Mouse (Mus musculus): ENCODE measurements at regions not wholly inside any gene's neighbourhood (a gene's known extent, or its start where the extent isn't known, plus 50 kb on each side); places are given as distances from the start of the nearest gene placed in this dataset.

DNA sequence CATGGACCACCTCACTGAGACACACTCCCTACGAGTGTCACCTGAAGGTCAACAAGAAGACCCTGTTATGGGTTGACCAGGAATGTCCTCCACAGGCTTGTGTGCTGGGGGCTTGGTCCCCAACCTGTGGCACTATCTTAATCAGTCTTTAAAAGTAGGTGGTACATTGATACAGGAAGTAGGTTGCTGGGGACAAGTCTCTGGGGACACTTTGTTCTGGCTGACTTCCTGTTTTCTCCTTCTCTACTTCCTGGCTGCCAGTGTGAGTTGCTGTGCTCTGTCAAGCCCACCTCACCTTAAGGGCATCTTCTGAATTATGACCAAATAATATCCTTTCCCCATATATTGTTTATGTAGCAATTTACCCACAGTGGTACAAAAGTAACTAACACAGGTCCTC lies 96.1 kb downstream of the Cct6b start:
- Histone ChIP-seq H3K9me3 (ENCODE audit: control insufficient read depth) (no peaks in the 10 kb centered on the region), H3K4me3 (ENCODE audit: low read depth, low read length) (no peak overlapping the region), H3K4me1 (replicated peaks; ENCODE audit: control insufficient read depth, insufficient read depth, low read length) (no peaks in the 10 kb centered on the region), H3K27ac (ENCODE audit: low read depth, low read length) (no peak overlapping the region), H3K4me2 (replicated peaks; ENCODE audit: low read depth) (no peak overlapping the region), H3K9ac (ENCODE audit: low read depth, low read length) (no peak overlapping the region), H3K27me3 (replicated peaks; ENCODE audit: control insufficient read depth, insufficient read depth, low read length) (no peaks in the 10 kb centered on the region), H3K36me3 (ENCODE audit: control insufficient read depth, insufficient read depth) (no peaks in the 10 kb centered on the region)
- WGBS, result 85% methylated on average over 1 of the region's 1 CpGs
- no peak for TF ChIP-seq CTCF (IDR thresholded peaks at IDR 0.05; ENCODE audit: low read depth)
- no peak for ATAC-seq

DNA sequence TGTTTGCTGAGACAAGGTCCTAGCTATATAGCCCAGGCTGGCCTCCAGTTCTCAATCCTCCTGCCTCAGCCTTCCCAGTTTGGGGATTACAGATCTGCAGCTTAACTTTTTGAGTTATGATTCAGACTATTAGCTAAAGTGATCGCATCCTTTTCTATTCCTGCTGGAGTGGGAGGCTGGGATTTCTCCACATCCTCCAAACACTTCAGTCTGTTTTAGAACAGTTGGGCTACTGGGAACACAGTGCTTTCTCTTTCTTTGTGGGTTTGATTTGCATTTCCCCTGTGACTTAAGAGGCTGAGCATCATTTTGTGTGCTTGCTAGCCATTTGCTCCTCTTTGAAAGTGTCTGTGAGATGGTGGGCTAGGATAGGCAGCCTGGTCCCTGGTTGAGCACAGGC lies 100.0 kb downstream of the Cct6b start:
- no peak for TF ChIP-seq CTCF (IDR thresholded peaks at IDR 0.05; ENCODE audit: low read depth)
- no peaks in the 10 kb centered on the region for H3K36me3 ChIP-seq (ENCODE audit: control insufficient read depth, insufficient read depth)
- no peak overlapping the region for H3K4me2 ChIP-seq (replicated peaks; ENCODE audit: low read depth)
- H3K4me1 ChIP-seq (replicated peaks; ENCODE audit: control insufficient read depth, insufficient read depth, low read length), result no peaks in the 10 kb centered on the region
- ATAC-seq, result no peak
- H3K27ac ChIP-seq (ENCODE audit: low read depth, low read length), result no peak overlapping the region
- H3K9ac ChIP-seq (ENCODE audit: low read depth, low read length), result no peak overlapping the region
- WGBS, result 89% methylated on average over 1 of the region's 1 CpGs
- H3K4me3 ChIP-seq (ENCODE audit: low read depth, low read length), result no peak overlapping the region
- no peaks in the 10 kb centered on the region for H3K27me3 ChIP-seq (replicated peaks; ENCODE audit: control insufficient read depth, insufficient read depth, low read length)
- H3K9me3 ChIP-seq (ENCODE audit: control insufficient read depth), result no peaks in the 10 kb centered on the region

DNA sequence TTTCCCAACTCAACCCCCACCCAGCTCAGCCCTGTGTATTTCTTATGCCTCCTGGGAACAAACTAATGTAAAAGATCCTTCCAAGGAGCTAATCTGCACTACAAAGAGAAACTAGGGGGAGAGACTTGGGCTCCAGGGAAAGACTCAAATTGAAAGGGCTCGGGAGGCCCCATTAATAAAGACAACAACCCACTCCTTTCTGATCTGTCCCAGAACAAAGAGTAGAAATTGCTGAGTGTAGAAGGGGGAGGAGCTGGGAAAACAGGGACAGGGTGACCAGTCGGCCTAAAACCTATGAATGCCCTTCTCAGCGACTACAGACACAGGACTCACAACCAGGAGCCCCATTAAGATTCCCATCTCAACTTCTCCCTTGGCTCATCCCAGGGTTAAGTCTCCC lies 102.0 kb downstream of the Cct6b start:
- Histone ChIP-seq H3K4me3 (ENCODE audit: low read depth, low read length) (no peak overlapping the region), H3K9ac (ENCODE audit: low read depth, low read length) (no peak overlapping the region), H3K27ac (ENCODE audit: low read depth, low read length) (no peak overlapping the region), H3K27me3 (replicated peaks; ENCODE audit: control insufficient read depth, insufficient read depth, low read length) (no peaks in the 10 kb centered on the region), H3K36me3 (ENCODE audit: control insufficient read depth, insufficient read depth) (no peaks in the 10 kb centered on the region), H3K4me2 (replicated peaks; ENCODE audit: low read depth) (no peak overlapping the region), H3K9me3 (ENCODE audit: control insufficient read depth) (no peaks in the 10 kb centered on the region), H3K4me1 (replicated peaks; ENCODE audit: control insufficient read depth, insufficient read depth, low read length) (no peaks in the 10 kb centered on the region)
- 41% methylated on average over 3 of the region's 3 CpGs for WGBS
- TF ChIP-seq CTCF (IDR thresholded peaks at IDR 0.05; ENCODE audit: low read depth), result no peak
- ATAC-seq, result no peak

DNA sequence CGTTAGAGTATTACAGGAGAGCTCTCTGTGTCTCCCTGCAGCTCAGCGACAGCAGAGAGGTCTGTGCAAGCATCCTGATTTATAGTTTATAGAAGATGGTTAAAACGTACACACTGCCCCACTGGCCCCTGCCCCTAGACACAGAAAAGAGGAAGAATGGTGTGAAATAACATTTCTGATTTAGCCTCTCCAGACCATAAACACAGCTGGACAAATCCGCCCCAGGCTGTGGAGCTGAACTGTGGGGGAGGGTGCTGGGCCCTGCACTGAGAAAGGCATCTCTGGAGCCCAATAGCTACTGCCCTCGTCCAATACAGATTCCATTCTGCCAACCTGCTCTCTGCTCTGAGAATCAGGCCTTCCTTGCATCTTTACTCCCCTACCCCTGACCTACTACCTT lies 112.4 kb downstream of the Cct6b start:
- WGBS, result 33% methylated on average over 5 of the region's 5 CpGs

DNA sequence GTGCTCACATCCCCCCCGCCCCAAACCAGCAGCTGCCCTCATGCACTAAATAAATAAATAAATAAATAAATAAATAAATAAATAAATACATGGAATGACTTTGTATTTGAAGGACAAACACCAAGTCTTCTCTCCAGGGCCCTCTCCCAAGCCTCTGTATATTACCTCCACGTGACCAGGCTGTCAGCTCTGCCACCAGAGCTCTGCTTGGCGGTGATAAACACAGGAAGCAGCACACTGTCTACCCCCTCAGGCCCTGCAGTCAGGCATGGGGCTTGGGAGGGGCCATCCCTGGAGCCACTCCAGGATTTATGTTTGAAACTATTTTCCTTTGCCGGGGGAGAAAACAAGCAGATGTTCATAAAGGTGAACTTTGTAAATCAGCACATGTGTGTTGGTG lies 125.6 kb downstream of the Cct6b start:
- no peak overlapping the region for H3K4me3 ChIP-seq (ENCODE audit: low read depth, low read length)
- no peaks in the 10 kb centered on the region for H3K36me3 ChIP-seq (ENCODE audit: control insufficient read depth, insufficient read depth)
- no peaks in the 10 kb centered on the region for H3K4me1 ChIP-seq (replicated peaks; ENCODE audit: control insufficient read depth, insufficient read depth, low read length)
- no peaks in the 10 kb centered on the region for H3K9me3 ChIP-seq (ENCODE audit: control insufficient read depth)
- 34% methylated on average over 4 of the region's 4 CpGs for WGBS
- no peak for TF ChIP-seq CTCF (IDR thresholded peaks at IDR 0.05; ENCODE audit: low read depth)
- no peak overlapping the region for H3K27ac ChIP-seq (ENCODE audit: low read depth, low read length)
- ATAC-seq, result no peak
- no peaks in the 10 kb centered on the region for H3K27me3 ChIP-seq (replicated peaks; ENCODE audit: control insufficient read depth, insufficient read depth, low read length)
- H3K4me2 ChIP-seq (replicated peaks; ENCODE audit: low read depth), result no peak overlapping the region
- H3K9ac ChIP-seq (ENCODE audit: low read depth, low read length), result no peak overlapping the region

More for the DNA sequence above, 112.4 kb downstream of the Cct6b start:
- Histone ChIP-seq H3K27me3 (replicated peaks; ENCODE audit: control insufficient read depth, insufficient read depth, low read length) (no peaks in the 10 kb centered on the region), H3K4me3 (ENCODE audit: low read depth, low read length) (no peak overlapping the region), H3K27ac (ENCODE audit: low read depth, low read length) (no peak overlapping the region), H3K4me1 (replicated peaks; ENCODE audit: control insufficient read depth, insufficient read depth, low read length) (no peaks in the 10 kb centered on the region), H3K4me2 (replicated peaks; ENCODE audit: low read depth) (no peak overlapping the region), H3K9me3 (ENCODE audit: control insufficient read depth) (no peaks in the 10 kb centered on the region), H3K9ac (ENCODE audit: low read depth, low read length) (no peak overlapping the region), H3K36me3 (ENCODE audit: control insufficient read depth, insufficient read depth) (no peaks in the 10 kb centered on the region)
- no peak for ATAC-seq
- TF ChIP-seq CTCF (IDR thresholded peaks at IDR 0.05; ENCODE audit: low read depth), result no peak

DNA sequence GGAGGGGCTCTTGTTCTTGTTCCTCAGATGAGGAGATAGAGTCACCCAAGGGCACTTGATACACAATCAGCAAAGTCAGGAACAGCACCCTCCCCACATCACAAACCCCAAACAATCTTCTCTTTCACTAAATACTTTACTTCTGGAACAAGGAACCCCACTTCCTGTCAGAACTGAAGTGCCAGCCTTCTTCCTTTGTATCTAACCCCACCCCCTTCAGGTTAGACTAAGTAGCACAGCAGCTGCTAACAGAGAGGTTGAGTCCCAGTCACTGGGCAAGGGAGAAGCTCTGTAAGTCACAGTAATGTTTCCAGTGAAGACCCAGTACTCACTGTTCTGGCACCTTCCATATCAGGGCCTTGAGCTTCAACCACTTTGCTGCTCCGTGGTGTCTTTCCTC lies 131.9 kb downstream of the Cct6b start:
- no peak for TF ChIP-seq CTCF (IDR thresholded peaks at IDR 0.05; ENCODE audit: low read depth)
- no peak overlapping the region for H3K4me3 ChIP-seq (ENCODE audit: low read depth, low read length)
- 97% methylated on average over 1 of the region's 1 CpGs for WGBS
- no peak overlapping the region for H3K27ac ChIP-seq (ENCODE audit: low read depth, low read length)
- H3K4me2 ChIP-seq (replicated peaks; ENCODE audit: low read depth), result no peak overlapping the region
- no peaks in the 10 kb centered on the region for H3K9me3 ChIP-seq (ENCODE audit: control insufficient read depth)
- H3K4me1 ChIP-seq (replicated peaks; ENCODE audit: control insufficient read depth, insufficient read depth, low read length), result no peaks in the 10 kb centered on the region
- no peaks in the 10 kb centered on the region for H3K27me3 ChIP-seq (replicated peaks; ENCODE audit: control insufficient read depth, insufficient read depth, low read length)
- no peak for ATAC-seq
- H3K9ac ChIP-seq (ENCODE audit: low read depth, low read length), result no peak overlapping the region
- H3K36me3 ChIP-seq (ENCODE audit: control insufficient read depth, insufficient read depth), result no peaks in the 10 kb centered on the region

DNA sequence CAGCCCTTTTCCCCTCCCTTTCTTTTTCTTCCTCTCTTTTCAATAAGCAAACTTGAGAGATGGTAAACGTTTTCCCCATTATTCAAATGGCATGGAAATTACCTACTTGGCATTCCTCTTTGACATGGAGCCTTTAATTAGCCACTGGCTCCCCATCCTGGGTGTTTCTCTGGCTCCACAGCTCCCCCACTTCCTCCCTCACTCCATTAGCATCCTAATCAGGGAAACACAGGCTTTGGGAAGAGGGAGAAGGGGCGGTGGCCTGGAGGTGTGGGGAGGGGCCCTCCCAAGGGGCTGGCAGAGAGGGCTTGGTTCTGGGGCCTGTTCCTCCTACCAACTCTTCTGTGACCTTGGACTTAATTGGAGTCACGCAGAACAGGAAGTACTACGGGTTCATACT lies 132.7 kb downstream of the Cct6b start:
- H3K9ac ChIP-seq (ENCODE audit: low read depth, low read length), result no peak overlapping the region
- no peaks in the 10 kb centered on the region for H3K27me3 ChIP-seq (replicated peaks; ENCODE audit: control insufficient read depth, insufficient read depth, low read length)
- no peak overlapping the region for H3K4me2 ChIP-seq (replicated peaks; ENCODE audit: low read depth)
- H3K4me1 ChIP-seq (replicated peaks; ENCODE audit: control insufficient read depth, insufficient read depth, low read length), result no peaks in the 10 kb centered on the region
- no peak overlapping the region for H3K27ac ChIP-seq (ENCODE audit: low read depth, low read length)
- H3K9me3 ChIP-seq (ENCODE audit: control insufficient read depth), result no peaks in the 10 kb centered on the region
- 41% methylated on average over 4 of the region's 4 CpGs for WGBS
- no peak for ATAC-seq
- no peaks in the 10 kb centered on the region for H3K36me3 ChIP-seq (ENCODE audit: control insufficient read depth, insufficient read depth)
- TF ChIP-seq CTCF (IDR thresholded peaks at IDR 0.05; ENCODE audit: low read depth), result no peak
- no peak overlapping the region for H3K4me3 ChIP-seq (ENCODE audit: low read depth, low read length)

All from intestine, postnatal 0 days (tissue).